Mouse (Mus musculus) embryonic facial prominence, embryonic 14.5 days (tissue): ENCODE results near the gene Neurod2. TPM values are rescaled to one million over a fixed set of nuclear protein-coding genes. Genes with fewer than 3 reads are reported as not detected.

ENCODE experiments used
- ATAC-seq: fragments of 200-750 bp; cut with Nextera tagmentation; 2 replicates; pipeline ENCODE4 v1.8.0; 2017; ENCODE audit warnings: low read depth, moderate number of reproducible peaks, moderate TSS enrichment
- DNase-seq: peaks from one replicate; pipeline ENCODE4 v3.0.0-alpha.2; 2015; ENCODE audit warnings: low spot score
- H3K27ac ChIP-seq: fragments of 300-500 bp; sonication (generic); replicated peaks from 2 replicates; pipeline ENCODE4 v1.5.1; 2014; ENCODE audit warnings: low read depth, mild to moderate bottlenecking, low read length, moderate library complexity
- H3K27me3 ChIP-seq: fragments of 300-500 bp; sonication (generic); replicated peaks from 2 replicates; pipeline ENCODE4 v1.6.1; 2014; ENCODE audit warnings: low read length; ENCODE audit not compliant: control insufficient read depth, insufficient read depth
- H3K36me3 ChIP-seq: fragments of 300-500 bp; sonication (generic); 2 replicates; pipeline ENCODE4 v1.6.1; 2014; ENCODE audit warnings: low read length, mixed read lengths; ENCODE audit not compliant: control insufficient read depth, insufficient read depth
- H3K4me1 ChIP-seq: fragments of 300-500 bp; sonication (generic); 2 replicates; pipeline ENCODE4 v1.6.1; 2014; ENCODE audit warnings: antibody characterized with exemption, low read length; ENCODE audit not compliant: control insufficient read depth, insufficient read depth
- H3K4me2 ChIP-seq: fragments of 300-500 bp; sonication (generic); 2 replicates; pipeline ENCODE4 v1.6.1; 2014; ENCODE audit warnings: low read depth, mild to moderate bottlenecking, low read length, moderate library complexity, mixed read lengths
- H3K4me3 ChIP-seq: fragments of 300-500 bp; sonication (generic); 2 replicates; pipeline ENCODE4 v1.5.1; 2014; ENCODE audit warnings: low read depth, mild to moderate bottlenecking, low read length
- H3K9ac ChIP-seq: fragments of 300-500 bp; sonication (generic); 2 replicates; pipeline ENCODE4 v1.6.1; 2014; ENCODE audit warnings: low read depth, mild to moderate bottlenecking, low read length, moderate library complexity, mixed read lengths
- H3K9me3 ChIP-seq: fragments of 300-500 bp; sonication (generic); 2 replicates; pipeline ENCODE4 v1.6.1; 2016; ENCODE audit warnings: low read length; ENCODE audit not compliant: control insufficient read depth
- WGBS: fragments of 180-500 bp; shearing (Covaris S2); extraction: QIAGEN DNeasy Blood & Tissue Kit; methylation state at CpG from one replicate; pipeline ENCODE4 v1.1.7; 2014; 5-methylcytosine and 5-hydroxymethylcytosine counted together
- polyA plus RNA-seq: library from polyadenylated mRNA; unstranded; fragments of >200 nt; fragmentation: Nextera tagmentation; extraction: Ambion mirVana; gene quantifications from 2 replicates; pipeline ENCODE4 v1.2.1, GENCODE M21; 2014

The Neurod2 gene
- polyA plus RNA-seq, 1 experiment from 2014 or later, result 0.10 TPM

DNA sequence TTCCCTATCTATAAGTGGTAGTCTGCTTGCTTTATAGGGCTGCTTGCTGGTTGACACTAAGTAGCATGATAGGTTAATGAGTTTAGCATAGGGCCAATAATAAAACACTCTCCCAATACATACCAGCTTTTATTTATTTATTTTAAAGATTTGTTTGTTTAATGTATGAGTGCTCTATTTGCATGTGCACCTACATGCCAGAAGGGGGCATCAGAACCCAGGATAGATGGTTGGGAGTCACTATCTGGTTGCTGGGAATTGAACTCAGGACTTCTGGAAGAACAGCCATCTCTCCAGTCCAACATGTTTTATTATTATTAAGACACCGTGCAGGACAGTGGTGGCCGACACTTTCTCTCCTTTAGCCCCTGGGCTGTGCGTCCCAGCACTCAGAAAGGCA lies 2.7 kb upstream of the Neurod2 start:
- 87% methylated on average over 3 of the region's 3 CpGs for WGBS
- no peaks in the 10 kb centered on the region for H3K9me3 ChIP-seq
- DNase-seq (no peak), ATAC-seq (no peak)
- H3K4me1 ChIP-seq, result peaks cover 12% of the 10 kb centered on the region; the same call in 1 of the 2 replicates
- H3K4me3 ChIP-seq, result no peak overlapping the region
- H3K4me2 ChIP-seq, result no peak overlapping the region
- H3K27ac ChIP-seq, result no peak overlapping the region
- H3K9ac ChIP-seq, result no peak overlapping the region
- peaks cover 100% of the 10 kb centered on the region for H3K27me3 ChIP-seq
- no peaks in the 10 kb centered on the region for H3K36me3 ChIP-seq

DNA sequence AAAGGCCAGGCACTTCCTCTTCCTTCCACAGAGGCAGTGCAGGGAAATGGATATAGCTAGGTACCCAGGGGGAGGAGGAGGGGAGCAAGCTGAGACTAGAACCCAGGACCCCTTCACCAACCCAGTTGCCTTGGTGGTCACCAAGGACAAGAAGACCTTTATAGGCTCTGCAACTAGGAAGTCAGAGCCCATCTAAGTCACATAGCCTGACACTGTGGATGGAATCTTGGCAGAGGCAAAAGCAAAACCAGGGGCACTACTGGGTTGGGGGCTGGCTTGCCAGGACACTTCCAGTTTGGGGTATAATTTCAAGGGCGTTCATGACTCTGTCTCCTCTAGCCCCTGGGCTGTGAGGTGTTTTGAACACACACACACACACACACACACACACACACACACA lies 2.0 kb upstream of the Neurod2 start:
- Histone ChIP-seq H3K4me2 (no peak overlapping the region), H3K4me1 (peaks cover 14% of the 10 kb centered on the region; the same call in 1 of the 2 replicates), H3K9ac (no peak overlapping the region), H3K9me3 (no peaks in the 10 kb centered on the region), H3K4me3 (no peak overlapping the region), H3K27ac (no peak overlapping the region), H3K27me3 (peaks cover 100% of the 10 kb centered on the region), H3K36me3 (no peaks in the 10 kb centered on the region)
- ATAC-seq (no peak), DNase-seq (no peak)
- 40% methylated on average over 1 of the region's 1 CpGs for WGBS

DNA sequence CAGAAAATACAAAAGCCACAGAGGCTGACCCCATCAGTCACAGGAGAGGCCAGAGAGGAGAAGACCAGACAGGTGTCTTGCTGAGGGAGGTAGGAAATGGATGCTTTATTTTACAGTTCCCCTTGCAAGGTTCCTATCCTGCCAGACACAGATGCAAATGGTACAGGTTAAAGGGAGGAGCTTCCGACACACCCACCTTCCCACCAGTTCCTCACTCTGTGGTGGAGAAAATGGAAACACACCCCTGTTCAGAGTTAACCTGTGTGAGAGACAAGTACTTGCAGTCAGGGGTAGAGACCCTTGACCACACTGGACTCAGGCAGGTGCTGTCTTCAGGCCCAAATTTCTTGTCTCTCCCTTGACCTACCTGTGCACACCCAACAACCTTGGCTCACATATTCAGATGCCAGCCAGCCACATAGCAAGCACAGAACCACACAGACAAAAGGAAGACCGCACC lies 1.3 kb upstream of the Neurod2 start:
- H3K27me3 ChIP-seq, result peaks cover 100% of the 10 kb centered on the region
- no peak overlapping the region for H3K4me2 ChIP-seq
- no peak overlapping the region for H3K9ac ChIP-seq
- ATAC-seq, result no peak
- no peaks in the 10 kb centered on the region for H3K36me3 ChIP-seq
- H3K9me3 ChIP-seq, result no peaks in the 10 kb centered on the region
- peaks cover 14% of the 10 kb centered on the region; the same call in 1 of the 2 replicates for H3K4me1 ChIP-seq
- DNase-seq, result no peak
- WGBS, result 38% methylated on average over 2 of the region's 2 CpGs
- H3K27ac ChIP-seq, result no peak overlapping the region
- H3K4me3 ChIP-seq, result no peak overlapping the region

DNA sequence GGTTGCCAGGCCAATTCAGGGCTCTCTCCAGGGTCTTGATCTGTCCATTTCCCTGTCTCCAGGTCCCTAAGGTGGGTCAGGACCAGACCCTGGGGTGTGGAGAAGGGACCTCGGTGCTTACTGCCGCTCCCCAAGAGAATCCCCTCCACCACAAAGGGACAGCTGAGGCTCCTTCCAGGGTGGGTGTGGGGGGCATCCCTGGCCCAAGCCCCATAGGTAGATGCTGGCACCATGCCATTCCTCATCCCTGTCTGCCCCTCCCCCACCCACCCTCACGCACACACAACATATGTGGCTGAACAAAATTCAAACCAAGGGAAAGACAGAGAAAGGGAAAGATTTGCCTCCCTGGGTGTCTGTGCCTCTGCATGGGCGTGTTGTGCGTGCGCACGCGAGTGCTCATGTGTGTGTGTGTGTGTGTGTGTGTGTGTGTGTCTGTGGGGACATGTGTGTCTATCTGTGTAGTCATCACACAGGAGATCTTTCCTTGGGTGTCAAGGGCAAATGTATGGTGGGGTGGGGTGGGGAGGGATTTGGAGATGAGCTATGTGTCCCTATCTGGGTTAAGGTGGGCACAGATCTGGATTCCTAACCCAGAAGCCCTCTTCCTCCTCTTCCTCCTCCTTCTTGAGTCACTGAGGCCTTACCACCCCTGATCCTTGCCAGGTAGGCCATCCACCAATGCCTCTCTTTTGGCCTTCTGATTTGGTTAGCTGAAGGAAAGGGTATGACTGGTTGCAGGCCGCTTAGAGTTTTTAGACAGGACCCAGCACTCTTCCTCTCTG lies 704 bp upstream of the Neurod2 start:
- Histone ChIP-seq H3K9me3 (no peaks in the 10 kb centered on the region), H3K9ac (no peak overlapping the region), H3K36me3 (no peaks in the 10 kb centered on the region), H3K4me2 (no peak overlapping the region), H3K4me3 (no peak overlapping the region), H3K27ac (no peak overlapping the region), H3K27me3 (peaks cover 100% of the 10 kb centered on the region), H3K4me1 (peaks cover 14% of the 10 kb centered on the region; the same call in 1 of the 2 replicates)
- no peak for DNase-seq
- no peak for ATAC-seq
- 28% methylated on average over 9 of the region's 9 CpGs for WGBS

DNA sequence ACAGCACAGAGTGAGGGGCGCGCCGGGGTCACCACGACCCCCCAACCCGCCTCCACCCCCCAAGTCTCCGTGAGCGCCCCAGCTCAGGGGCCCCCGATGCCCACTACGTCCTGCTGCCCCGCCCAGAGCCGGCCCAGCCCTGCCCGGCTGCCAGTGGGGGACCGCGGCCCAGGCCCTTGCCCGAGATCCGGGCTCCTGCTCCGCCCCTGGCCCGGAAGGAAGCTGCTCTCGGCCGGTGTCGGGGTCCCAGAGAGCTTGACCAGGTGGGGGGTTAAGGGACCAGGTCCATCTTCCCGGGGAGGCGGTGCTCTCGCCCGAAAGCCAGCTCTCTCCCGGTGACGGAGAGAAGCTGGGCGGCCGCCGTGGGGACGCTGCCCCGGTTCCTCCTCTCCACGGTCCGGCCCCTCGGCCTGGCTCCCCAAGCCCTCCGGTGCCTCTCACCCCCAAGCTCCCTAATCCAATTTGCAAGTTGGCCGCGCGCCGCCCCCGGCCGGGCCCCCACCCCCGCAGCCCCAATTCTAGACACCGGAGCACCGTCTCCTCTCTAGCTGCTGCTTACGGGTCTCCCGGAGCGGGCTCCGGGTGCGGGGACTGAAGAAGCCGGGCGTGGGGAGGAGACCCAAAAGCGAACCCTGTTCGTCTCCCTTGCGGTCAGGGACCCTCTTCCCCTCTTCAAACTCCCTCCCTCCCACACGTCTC lies 928 bp downstream of the Neurod2 start:
- Histone ChIP-seq H3K36me3 (no peaks in the 10 kb centered on the region), H3K4me2 (peak overlapping the region; percentile 45), H3K4me1 (peaks cover 14% of the 10 kb centered on the region; the same call in 1 of the 2 replicates), H3K4me3 (peak overlapping the region; percentile 26), H3K27ac (no peak overlapping the region), H3K27me3 (peaks cover 100% of the 10 kb centered on the region), H3K9ac (0 out of 2 replicates have a peak overlapping the region, but pooled peaks have one; percentile 3), H3K9me3 (no peaks in the 10 kb centered on the region)
- ATAC-seq, result no peak
- 0% methylated on average over 25 of the region's 56 CpGs for WGBS
- no peak for DNase-seq

DNA sequence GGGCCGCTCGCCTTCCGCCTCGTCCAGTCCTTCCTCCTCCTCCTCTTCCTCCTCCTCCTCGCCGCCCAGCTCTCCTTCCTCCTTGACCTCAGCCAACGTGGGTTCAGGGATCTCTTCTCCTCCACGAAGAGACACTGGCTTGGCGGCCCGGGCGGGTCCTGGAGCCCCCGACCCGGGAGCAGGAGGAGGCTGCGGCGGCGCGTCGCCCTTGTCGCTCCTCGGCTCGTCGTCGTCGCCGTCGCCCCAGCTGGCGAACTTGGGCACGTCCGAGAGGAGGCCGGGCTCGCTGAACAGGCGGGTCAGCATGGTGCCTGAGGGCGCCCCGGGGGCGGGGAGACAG lies 1.4 kb downstream of the Neurod2 start:
- under 1% methylated on average over 20 of the region's 35 CpGs for WGBS
- no peak overlapping the region for H3K27ac ChIP-seq
- H3K9me3 ChIP-seq, result no peaks in the 10 kb centered on the region
- H3K27me3 ChIP-seq, result peaks cover 100% of the 10 kb centered on the region
- ATAC-seq (no peak), DNase-seq (no peak)
- no peaks in the 10 kb centered on the region for H3K36me3 ChIP-seq
- 0 out of 2 replicates have a peak overlapping the region, but pooled peaks have one; percentile 3 for H3K9ac ChIP-seq
- peak overlapping the region; percentile 26 for H3K4me3 ChIP-seq
- peak overlapping the region; percentile 45 for H3K4me2 ChIP-seq
- H3K4me1 ChIP-seq, result peaks cover 14% of the 10 kb centered on the region; the same call in 1 of the 2 replicates

DNA sequence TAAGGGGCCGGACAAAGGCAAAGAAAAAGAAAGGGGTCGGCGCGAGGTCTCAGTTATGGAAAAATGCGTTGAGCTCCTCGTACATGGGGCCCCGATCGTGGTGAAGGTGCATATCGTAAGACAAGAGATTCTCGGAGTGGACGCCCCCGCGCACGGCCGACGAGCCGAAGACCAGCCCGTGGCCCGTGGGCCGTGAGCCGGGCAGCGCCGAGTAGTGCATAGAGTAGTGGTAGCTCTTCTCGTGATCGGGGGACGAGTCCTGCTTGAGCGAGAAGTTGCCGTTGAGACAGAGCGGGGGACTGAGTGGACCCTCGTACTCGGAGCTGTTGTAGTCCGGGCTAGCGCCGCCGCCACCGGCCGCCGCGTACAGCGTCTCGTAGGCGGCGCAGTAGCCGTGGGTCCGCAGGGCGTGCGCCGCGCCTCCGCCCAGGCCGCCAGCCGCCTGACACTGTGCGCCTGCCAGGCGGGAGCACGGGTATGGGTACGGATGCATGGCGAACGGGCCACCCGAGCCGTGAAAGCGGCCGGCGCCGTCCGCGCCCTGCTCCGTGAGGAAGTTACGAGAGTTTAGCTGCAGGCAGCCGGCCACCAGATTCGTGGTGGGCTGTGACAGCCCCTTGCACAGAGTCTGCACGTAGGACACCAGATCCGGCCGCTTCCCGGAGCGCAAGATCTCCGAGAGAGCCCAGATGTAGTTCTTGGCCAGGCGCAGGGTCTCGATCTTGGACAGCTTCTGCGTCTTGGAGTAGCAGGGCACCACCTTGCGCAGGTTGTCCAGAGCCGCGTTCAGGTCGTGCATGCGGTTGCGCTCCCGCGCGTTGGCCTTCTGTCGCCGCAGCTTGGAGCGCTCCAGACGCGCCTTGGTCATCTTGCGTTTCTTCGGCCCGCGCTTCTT lies 2.1 kb downstream of the Neurod2 start:
- Histone ChIP-seq H3K4me2 (peak overlapping the region; percentile 45), H3K36me3 (no peaks in the 10 kb centered on the region), H3K4me1 (peaks cover 14% of the 10 kb centered on the region; the same call in 1 of the 2 replicates), H3K27ac (no peak overlapping the region), H3K9ac (peak overlapping the region; percentile 34), H3K27me3 (peaks cover 100% of the 10 kb centered on the region), H3K4me3 (peak overlapping the region; percentile 26), H3K9me3 (no peaks in the 10 kb centered on the region)
- 1% methylated on average over 70 of the region's 97 CpGs for WGBS
- DNase-seq (no peak), ATAC-seq (no peak)

DNA sequence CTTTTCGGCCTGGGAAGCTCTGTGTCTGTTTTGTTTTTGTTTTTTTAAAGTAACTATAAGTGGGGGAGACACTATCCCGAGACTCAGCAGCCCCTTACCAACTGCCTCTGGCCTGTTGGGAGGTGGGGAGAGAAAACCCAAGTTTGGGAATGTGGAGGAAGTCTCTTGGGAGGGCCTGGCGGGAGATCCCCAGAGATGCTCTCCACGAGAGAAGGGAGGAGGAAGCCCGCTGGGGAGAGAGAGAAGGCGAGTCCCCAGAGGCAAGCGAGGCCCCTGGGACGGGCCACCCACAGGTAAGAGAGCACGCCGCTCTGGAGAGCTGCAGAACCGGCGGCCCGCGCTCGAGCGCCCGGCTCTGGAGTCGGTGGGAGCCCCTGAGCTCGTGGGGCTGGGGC lies 2.7 kb downstream of the Neurod2 start:
- Histone ChIP-seq H3K27me3 (peaks cover 100% of the 10 kb centered on the region), H3K9ac (no peak overlapping the region), H3K9me3 (no peaks in the 10 kb centered on the region), H3K27ac (no peak overlapping the region), H3K36me3 (no peaks in the 10 kb centered on the region), H3K4me3 (peak overlapping the region; percentile 26), H3K4me2 (no peak overlapping the region), H3K4me1 (peaks cover 14% of the 10 kb centered on the region; the same call in 1 of the 2 replicates)
- ATAC-seq, result no peak
- no peak for DNase-seq
- under 1% methylated on average over 19 of the region's 19 CpGs for WGBS
